Mouse (Mus musculus) CD4-positive helper T cell, adult 2 months (primary cell): ENCODE data around the gene Fam229a.

Experiments used
- DNase-seq: peaks from one replicate; pipeline ENCODE4 v3.0.0-alpha.2; 2012; ENCODE audit warnings: low read depth, missing footprints, low spot score

The Fam229a gene

GRCm38 (mm10) chr4:129495672-129496562 lies 4.9 kb downstream of the Fam229a start:
- DNase-seq, result no peak

GRCm38 (mm10) chr4:129496631-129497030 lies 5.6 kb downstream of the Fam229a start:
- DNase-seq, result peak; percentile 63

- no peak for DNase-seq
These were observed 8.0 kb downstream of the Fam229a start for GRCm38 (mm10) chr4:129498941-129499340.

GRCm38 (mm10) chr4:129500017-129500416 lies 9.0 kb downstream of the Fam229a start:
- no peak for DNase-seq

- DNase-seq, result peak; percentile 82
These were observed 9.9 kb downstream of the Fam229a start for GRCm38 (mm10) chr4:129500607-129501566.

- no peak for DNase-seq
These were observed 11.4 kb downstream of the Fam229a start for GRCm38 (mm10) chr4:129502327-129502888.

GRCm38 (mm10) chr4:129502901-129503444 lies 12.0 kb downstream of the Fam229a start:
- no peak for DNase-seq

GRCm38 (mm10) chr4:129505511-129505910 lies 14.5 kb downstream of the Fam229a start:
- DNase-seq, result no peak

GRCm38 (mm10) chr4:129507434-129508236 lies 16.6 kb downstream of the Fam229a start:
- peak; percentile 60 for DNase-seq

GRCm38 (mm10) chr4:129508237-129508515 lies 17.2 kb downstream of the Fam229a start:
- no peak for DNase-seq

- no peak for DNase-seq
These were observed 18.0 kb downstream of the Fam229a start for GRCm38 (mm10) chr4:129508834-129509600.

- no peak for DNase-seq
These were observed 18.7 kb downstream of the Fam229a start for GRCm38 (mm10) chr4:129509650-129510049.

- no peak for DNase-seq
These were observed 19.9 kb downstream of the Fam229a start for GRCm38 (mm10) chr4:129510723-129511412.

GRCm38 (mm10) chr4:129511413-129512096 lies 20.6 kb downstream of the Fam229a start:
- DNase-seq, result no peak

GRCm38 (mm10) chr4:129513086-129513767 lies 22.2 kb downstream of the Fam229a start, which contains the start of gene Marcksl1:
Gene Marcksl1, plus strand, starts transcription at chr4:129513581.
- DNase-seq, result peak; percentile 85

- no peak for DNase-seq
These were observed 22.9 kb downstream of the Fam229a start for GRCm38 (mm10) chr4:129513891-129514290.

- DNase-seq, result peak; percentile 77
These were observed 23.4 kb downstream of the Fam229a start for GRCm38 (mm10) chr4:129514300-129514898.

GRCm38 (mm10) chr4:129516925-129517324 lies 25.9 kb downstream of the Fam229a start:
- no peak for DNase-seq
